Mouse (Mus musculus) c-Kit-positive CD71-positive TER-119-positive erythroid progenitor cells, embryonic 14.5 days (primary cell): ENCODE measurements around the gene Lrrc75b.
"Not testable (repeated sequence)": the region's sequence is repeated elsewhere in the genome, so short reads cannot be mapped to it uniquely, and the experiment has no call there.

ENCODE experiments used
- DNase-seq: peaks from one replicate; pipeline ENCODE4 v3.0.0-alpha.2; 2013; ENCODE audit warnings: low spot score

Gene Lrrc75b

GRCm38 (mm10) chr10:75566765-75567164, 6.6 kb upstream of the Lrrc75b start:
- not testable (repeated sequence) for DNase-seq

- no peak for DNase-seq
Observed at GRCm38 (mm10) chr10:75566321-75566720, 6.2 kb upstream of the Lrrc75b start.

- no peak for DNase-seq
Observed at GRCm38 (mm10) chr10:75565906-75566305, 5.8 kb upstream of the Lrrc75b start.

GRCm38 (mm10) chr10:75565436-75565835, 5.3 kb upstream of the Lrrc75b start:
- DNase-seq, result no peak

- DNase-seq, result no peak
Observed at GRCm38 (mm10) chr10:75564687-75565265, 4.6 kb upstream of the Lrrc75b start.

GRCm38 (mm10) chr10:75562596-75562995, 2.5 kb upstream of the Lrrc75b start:
- no peak for DNase-seq

GRCm38 (mm10) chr10:75561071-75561654, 1.0 kb upstream of the Lrrc75b start, which contains the start of gene Ggt1:
Gene Ggt1 (plus strand): TSS chr10:75561604.
- no peak for DNase-seq

- DNase-seq, result no peak
Observed at GRCm38 (mm10) chr10:75560549-75560899, 394 bp upstream of the Lrrc75b start.

- no peak for DNase-seq
Observed at GRCm38 (mm10) chr10:75559041-75559675, 972 bp downstream of the Lrrc75b start.

- DNase-seq, result no peak
Observed at GRCm38 (mm10) chr10:75558515-75558914, 1.6 kb downstream of the Lrrc75b start.

GRCm38 (mm10) chr10:75556026-75556425, 4.1 kb downstream of the Lrrc75b start:
- DNase-seq, result no peak

- DNase-seq, result no peak
Observed at GRCm38 (mm10) chr10:75555557-75555956, 4.6 kb downstream of the Lrrc75b start.

GRCm38 (mm10) chr10:75554090-75554489, 6.0 kb downstream of the Lrrc75b start:
- peak; percentile 16 for DNase-seq

- DNase-seq, result no peak
Observed at GRCm38 (mm10) chr10:75552701-75553450, 7.3 kb downstream of the Lrrc75b start.

GRCm38 (mm10) chr10:75552106-75552505, 8.0 kb downstream of the Lrrc75b start:
- no peak for DNase-seq

GRCm38 (mm10) chr10:75551175-75551574, 9.0 kb downstream of the Lrrc75b start:
- no peak for DNase-seq

GRCm38 (mm10) chr10:75549886-75550285, 10.2 kb downstream of the Lrrc75b start:
- DNase-seq, result no peak

GRCm38 (mm10) chr10:75548486-75548885, 11.6 kb downstream of the Lrrc75b start:
- DNase-seq, result no peak

- DNase-seq, result no peak
Observed at GRCm38 (mm10) chr10:75547901-75548300, 12.2 kb downstream of the Lrrc75b start.

- DNase-seq, result no peak
Observed at GRCm38 (mm10) chr10:75536123-75536522, 24.0 kb downstream of the Lrrc75b start.

- DNase-seq, result no peak
Observed at GRCm38 (mm10) chr10:75535423-75535822, 24.7 kb downstream of the Lrrc75b start.

GRCm38 (mm10) chr10:75534934-75535333, 25.2 kb downstream of the Lrrc75b start:
- DNase-seq, result no peak

GRCm38 (mm10) chr10:75534216-75534615, 25.9 kb downstream of the Lrrc75b start:
- no peak for DNase-seq
